Mouse (Mus musculus) ES-Bruce4 (cell line): ENCODE measurements around the gene Prkg1.
"Not testable (repeated sequence)": the region's sequence is repeated elsewhere in the genome, so short reads cannot be mapped to it uniquely, and the experiment has no call there.

Experiments used
- CTCF ChIP-seq: IDR thresholded peaks from one replicate; pipeline ENCODE4 v1.8.1; 2011; ENCODE audit warnings: low read depth, low read length
- POLR2A ChIP-seq: IDR thresholded peaks from one replicate; pipeline ENCODE4 v1.8.1; 2011; ENCODE audit warnings: low read length; ENCODE audit not compliant: insufficient read depth

DNA sequence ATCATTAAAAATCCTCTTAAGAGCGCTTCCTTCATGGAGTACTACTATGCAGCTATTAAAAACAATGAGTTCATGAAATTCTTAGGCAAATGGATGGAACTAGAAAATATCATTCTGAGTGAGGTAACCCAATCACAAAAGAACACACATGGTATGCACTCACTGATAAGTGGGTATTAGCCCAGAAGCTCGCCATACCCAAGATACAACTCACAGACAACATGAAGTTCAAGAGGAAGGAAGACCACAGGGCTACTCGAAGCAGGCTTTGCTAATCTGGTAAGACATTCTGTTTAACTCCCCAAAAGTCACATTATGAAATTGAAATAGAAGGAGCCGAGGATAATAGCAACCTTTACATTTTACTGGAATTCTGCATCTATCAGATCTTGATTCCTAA is 545.6 kb downstream of the Prkg1 start:
- TF ChIP-seq POLR2A, CTCF: not testable (repeated sequence)
